Mouse (Mus musculus) neural tube, embryonic 13.5 days (tissue): ENCODE results near the gene Gm49322. TPM values are rescaled to one million over a fixed set of nuclear protein-coding genes. Genes with fewer than 3 reads are reported as not detected.

Source experiments
- ATAC-seq: fragments of 200-750 bp; cut with Nextera tagmentation; 2 replicates; pipeline ENCODE4 v1.8.0; 2017; ENCODE audit warnings: low read depth, mild to moderate bottlenecking, moderate TSS enrichment, moderate library complexity
- H3K27ac ChIP-seq: fragments of 300-500 bp; sonication (generic); replicated peaks from 2 replicates; pipeline ENCODE4 v1.5.1; 2015; ENCODE audit warnings: moderate library complexity, mild to moderate bottlenecking, inconsistent platforms
- H3K27me3 ChIP-seq: fragments of 300-500 bp; sonication (generic); 2 replicates; pipeline ENCODE4 v1.6.1; 2015; ENCODE audit warnings: mild to moderate bottlenecking, inconsistent platforms
- H3K36me3 ChIP-seq: fragments of 300-500 bp; sonication (generic); 2 replicates; pipeline ENCODE4 v1.6.1; 2015; ENCODE audit warnings: mild to moderate bottlenecking, inconsistent platforms
- H3K4me1 ChIP-seq: fragments of 300-500 bp; sonication (generic); replicated peaks from 2 replicates; pipeline ENCODE4 v1.6.1; 2015; ENCODE audit warnings: inconsistent platforms
- H3K4me2 ChIP-seq: fragments of 300-500 bp; sonication (generic); 2 replicates; pipeline ENCODE4 v1.6.1; 2015; ENCODE audit warnings: inconsistent platforms, mild to moderate bottlenecking, moderate library complexity
- H3K4me3 ChIP-seq: fragments of 300-500 bp; sonication (generic); 2 replicates; pipeline ENCODE4 v1.5.1; 2015; ENCODE audit warnings: mild to moderate bottlenecking, inconsistent platforms
- H3K9ac ChIP-seq: fragments of 300-500 bp; sonication (generic); 2 replicates; pipeline ENCODE4 v1.6.1; 2015; ENCODE audit warnings: moderate library complexity, mild to moderate bottlenecking, inconsistent platforms
- H3K9me3 ChIP-seq: fragments of 300-500 bp; sonication (generic); 2 replicates; pipeline ENCODE4 v1.6.1; 2016; ENCODE audit warnings: inconsistent platforms
- WGBS: fragments of 180-500 bp; shearing (Covaris S2); methylation state at CpG from one replicate; pipeline ENCODE4 v1.1.7; 2015; 5-methylcytosine and 5-hydroxymethylcytosine counted together
- polyA plus RNA-seq: library from polyadenylated mRNA; unstranded; fragments of >200 nt; fragmentation: Nextera tagmentation; extraction: Ambion mirVana; gene quantifications from 2 replicates; pipeline ENCODE4 v1.2.1, GENCODE M21; 2015

Gm49322 gene
- polyA plus RNA-seq, 1 experiment from 2014 or later = 2.8 TPM

- 92% methylated on average over 23 of the region's 23 CpGs for WGBS
- Histone ChIP-seq H3K4me3 (no peak overlapping the region), H3K27me3 (no peaks in the 10 kb centered on the region), H3K9me3 (no peaks in the 10 kb centered on the region), H3K4me1 (peaks cover 24% of the 10 kb centered on the region), H3K4me2 (no peak overlapping the region), H3K36me3 (peaks cover 41% of the 10 kb centered on the region), H3K27ac (no peak overlapping the region), H3K9ac (no peak overlapping the region)
- no peak for ATAC-seq
These were observed 485 bp downstream of the Gm49322 start for GRCm38 (mm10) chr10:80606306-80606705.

- Histone ChIP-seq H3K4me2 (no peak overlapping the region), H3K4me3 (no peak overlapping the region), H3K9me3 (no peaks in the 10 kb centered on the region), H3K27me3 (no peaks in the 10 kb centered on the region), H3K27ac (no peak overlapping the region), H3K4me1 (peaks cover 24% of the 10 kb centered on the region), H3K9ac (no peak overlapping the region), H3K36me3 (peaks cover 45% of the 10 kb centered on the region)
- ATAC-seq = no peak
- 97% methylated on average over 34 of the region's 34 CpGs for WGBS
These were observed 1.0 kb downstream of the Gm49322 start for GRCm38 (mm10) chr10:80606737-80607350.

GRCm38 (mm10) chr10:80608435-80608834 lies 2.6 kb downstream of the Gm49322 start:
- 0 out of 2 replicates have a peak overlapping the region, but pooled peaks have one; percentile 5 for H3K9ac ChIP-seq
- ATAC-seq = no peak
- H3K4me1 ChIP-seq = peaks cover 16% of the 10 kb centered on the region
- no peaks in the 10 kb centered on the region for H3K27me3 ChIP-seq
- no peak overlapping the region for H3K4me2 ChIP-seq
- 88% methylated on average over 3 of the region's 3 CpGs for WGBS
- peaks cover 60% of the 10 kb centered on the region for H3K36me3 ChIP-seq
- no peaks in the 10 kb centered on the region for H3K9me3 ChIP-seq
- H3K27ac ChIP-seq = no peak overlapping the region
- H3K4me3 ChIP-seq = no peak overlapping the region

- Histone ChIP-seq H3K27ac (no peak overlapping the region), H3K4me3 (no peak overlapping the region), H3K4me1 (peaks cover 6% of the 10 kb centered on the region), H3K27me3 (no peaks in the 10 kb centered on the region), H3K9me3 (no peaks in the 10 kb centered on the region), H3K9ac (no peak overlapping the region), H3K4me2 (no peak overlapping the region), H3K36me3 (peaks cover 67% of the 10 kb centered on the region)
- ATAC-seq = no peak
- WGBS = 93% methylated on average over 10 of the region's 10 CpGs
These were observed 3.6 kb downstream of the Gm49322 start for GRCm38 (mm10) chr10:80609269-80609924.

- Histone ChIP-seq H3K4me1 (no peaks in the 10 kb centered on the region), H3K4me2 (no peak overlapping the region), H3K9ac (no peak overlapping the region), H3K9me3 (no peaks in the 10 kb centered on the region), H3K4me3 (no peak overlapping the region), H3K27me3 (no peaks in the 10 kb centered on the region), H3K27ac (no peak overlapping the region), H3K36me3 (peaks cover 76% of the 10 kb centered on the region)
- ATAC-seq = no peak
- WGBS = 92% methylated on average over 9 of the region's 9 CpGs
These were observed 4.4 kb downstream of the Gm49322 start for GRCm38 (mm10) chr10:80610116-80610785.

- no peak overlapping the region for H3K27ac ChIP-seq
- no peaks in the 10 kb centered on the region for H3K27me3 ChIP-seq
- H3K9me3 ChIP-seq = no peaks in the 10 kb centered on the region
- no peak overlapping the region for H3K4me3 ChIP-seq
- WGBS = 82% methylated on average over 4 of the region's 4 CpGs
- peaks cover 82% of the 10 kb centered on the region for H3K36me3 ChIP-seq
- no peak for ATAC-seq
- no peak overlapping the region for H3K9ac ChIP-seq
- no peak overlapping the region for H3K4me2 ChIP-seq
- no peaks in the 10 kb centered on the region for H3K4me1 ChIP-seq
These were observed 5.2 kb downstream of the Gm49322 start for GRCm38 (mm10) chr10:80611024-80611423.

- H3K9me3 ChIP-seq = no peaks in the 10 kb centered on the region
- 95% methylated on average over 3 of the region's 3 CpGs for WGBS
- no peak overlapping the region for H3K9ac ChIP-seq
- H3K36me3 ChIP-seq = peaks cover 77% of the 10 kb centered on the region
- H3K4me1 ChIP-seq = no peaks in the 10 kb centered on the region
- ATAC-seq = no peak
- no peak overlapping the region for H3K27ac ChIP-seq
- H3K4me2 ChIP-seq = no peak overlapping the region
- no peak overlapping the region for H3K4me3 ChIP-seq
- H3K27me3 ChIP-seq = no peaks in the 10 kb centered on the region
These were observed 6.1 kb downstream of the Gm49322 start for GRCm38 (mm10) chr10:80611905-80612304.

- Histone ChIP-seq H3K36me3 (peaks cover 59% of the 10 kb centered on the region), H3K9me3 (no peaks in the 10 kb centered on the region), H3K27ac (no peak overlapping the region), H3K4me3 (no peak overlapping the region), H3K9ac (no peak overlapping the region), H3K27me3 (no peaks in the 10 kb centered on the region), H3K4me2 (no peak overlapping the region), H3K4me1 (no peaks in the 10 kb centered on the region)
- WGBS = 85% methylated on average over 3 of the region's 3 CpGs
- no peak for ATAC-seq
These were observed 8.0 kb downstream of the Gm49322 start for GRCm38 (mm10) chr10:80613821-80614220.

- peaks cover 54% of the 10 kb centered on the region for H3K36me3 ChIP-seq
- no peaks in the 10 kb centered on the region for H3K9me3 ChIP-seq
- H3K9ac ChIP-seq = no peak overlapping the region
- H3K4me1 ChIP-seq = no peaks in the 10 kb centered on the region
- no peak for ATAC-seq
- H3K27me3 ChIP-seq = no peaks in the 10 kb centered on the region
- H3K27ac ChIP-seq = no peak overlapping the region
- H3K4me3 ChIP-seq = no peak overlapping the region
- WGBS = 83% methylated on average over 6 of the region's 6 CpGs
- H3K4me2 ChIP-seq = no peak overlapping the region
These were observed 8.5 kb downstream of the Gm49322 start for GRCm38 (mm10) chr10:80614351-80614750.

GRCm38 (mm10) chr10:80618181-80618580 lies 12.4 kb downstream of the Gm49322 start:
- H3K36me3 ChIP-seq = peaks cover 30% of the 10 kb centered on the region
- H3K4me3 ChIP-seq = no peak overlapping the region
- 82% methylated on average over 9 of the region's 9 CpGs for WGBS
- H3K9ac ChIP-seq = no peak overlapping the region
- no peaks in the 10 kb centered on the region for H3K9me3 ChIP-seq
- H3K27me3 ChIP-seq = no peaks in the 10 kb centered on the region
- no peak for ATAC-seq
- H3K4me1 ChIP-seq = peaks cover 10% of the 10 kb centered on the region
- H3K27ac ChIP-seq = no peak overlapping the region
- H3K4me2 ChIP-seq = no peak overlapping the region

- Histone ChIP-seq H3K4me2 (no peak overlapping the region), H3K9me3 (no peaks in the 10 kb centered on the region), H3K27me3 (no peaks in the 10 kb centered on the region), H3K9ac (0 out of 2 replicates have a peak overlapping the region, but pooled peaks have one; percentile 34), H3K4me3 (no peak overlapping the region), H3K36me3 (peaks cover 18% of the 10 kb centered on the region), H3K27ac (no peak overlapping the region), H3K4me1 (peaks cover 25% of the 10 kb centered on the region)
- WGBS = 38% methylated on average over 8 of the region's 8 CpGs
- ATAC-seq = no peak
These were observed 13.8 kb downstream of the Gm49322 start for GRCm38 (mm10) chr10:80619465-80620244.

- no peak for ATAC-seq
- Histone ChIP-seq H3K9me3 (no peaks in the 10 kb centered on the region), H3K4me2 (no peak overlapping the region), H3K36me3 (peaks cover 11% of the 10 kb centered on the region), H3K9ac (no peak overlapping the region), H3K27me3 (no peaks in the 10 kb centered on the region), H3K27ac (no peak overlapping the region), H3K4me3 (no peak overlapping the region), H3K4me1 (peaks cover 32% of the 10 kb centered on the region)
- WGBS = 89% methylated on average over 9 of the region's 9 CpGs
These were observed 14.5 kb downstream of the Gm49322 start for GRCm38 (mm10) chr10:80620365-80620764.
